Mouse (Mus musculus) lung, postnatal 0 days (tissue): ENCODE measurements around the gene Sptbn4.

Source experiments
- CTCF ChIP-seq: IDR thresholded peaks from 2 replicates; pipeline ENCODE4 v1.5.1; 2016; ENCODE audit warnings: antibody characterized with exemption, mild to moderate bottlenecking
- EP300 ChIP-seq: IDR thresholded peaks from 2 replicates; pipeline ENCODE4 v1.6.1; 2016; ENCODE audit warnings: antibody characterized with exemption, mild to moderate bottlenecking, control low read depth

DNA sequence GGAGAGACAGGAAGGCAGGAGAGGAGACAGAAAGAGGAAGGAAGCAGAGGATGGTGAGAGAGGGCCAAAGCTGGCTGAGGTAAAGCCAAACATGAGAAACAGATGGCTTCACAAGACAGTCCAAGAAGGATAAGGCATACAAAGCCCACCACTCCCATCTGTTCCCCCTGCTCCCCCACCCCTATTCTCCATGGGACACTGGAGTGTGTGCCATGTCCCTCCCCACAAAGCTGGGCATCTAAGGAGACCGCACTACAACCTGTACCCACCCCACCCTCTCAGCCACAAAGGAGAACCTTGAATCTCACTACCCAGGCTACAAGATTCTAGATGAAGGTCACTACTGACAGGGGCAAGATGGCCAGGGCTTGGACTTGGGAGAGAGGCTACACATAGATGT is 20.1 kb downstream of the Sptbn4 start:
- no peak for TF ChIP-seq EP300
- no peak for TF ChIP-seq CTCF
